Mouse (Mus musculus) cerebellum, adult 2 months (tissue): Measurements from ENCODE around the gene Orai1. TPM values are rescaled to one million over a fixed set of nuclear protein-coding genes. Genes with fewer than 3 reads are reported as not detected.

Experiments
- DNase-seq, 2 experiments: peaks; one replicate each; pipeline ENCODE4 v3.0.0; 2021
- H3K27ac ChIP-seq: fragments of 200-500 bp; 2 replicates; pipeline ENCODE4 v1.5.1; 2012; ENCODE audit warnings: low read length, control low read depth, inconsistent platforms; ENCODE audit not compliant: insufficient read depth
- H3K27me3 ChIP-seq: fragments of 200-500 bp; 2 replicates; pipeline ENCODE4 v1.6.1; 2012; ENCODE audit warnings: inconsistent platforms, mild to moderate bottlenecking, low read length, moderate library complexity; ENCODE audit not compliant: control insufficient read depth, insufficient read depth
- H3K4me1 ChIP-seq: fragments of 200-500 bp; 2 replicates; pipeline ENCODE4 v1.6.1; 2011; ENCODE audit warnings: low read length; ENCODE audit not compliant: control insufficient read depth, insufficient read depth
- H3K4me3 ChIP-seq: fragments of 200-500 bp; replicated peaks from 2 replicates; pipeline ENCODE3; 2011; ENCODE audit warnings: mild to moderate bottlenecking, low read depth, low read length, control low read depth; ENCODE audit not compliant: insufficient read depth
- CTCF ChIP-seq: fragments of 200-500 bp; IDR thresholded peaks from 2 replicates; pipeline ENCODE4 v1.5.1; 2011; ENCODE audit warnings: low read depth, mild to moderate bottlenecking, control low read depth, low read length, moderate library complexity, borderline replicate concordance; ENCODE audit not compliant: insufficient read depth
- POLR2A ChIP-seq: fragments of 200-500 bp; IDR thresholded peaks from 2 replicates; pipeline ENCODE4 v1.6.1; 2011; ENCODE audit warnings: low read length, control low read depth, borderline replicate concordance; ENCODE audit not compliant: insufficient read depth
- WGBS: fragments of 180-500 bp; shearing (Covaris S2); methylation state at CpG from one replicate; pipeline ENCODE4 v1.1.7; 2018; 5-methylcytosine and 5-hydroxymethylcytosine counted together
- polyA plus RNA-seq: library from polyadenylated mRNA; depleted of rRNA; stranded (reverse); fragments of >200 nt; gene quantifications from 2 replicates; pipeline ENCODE4 v1.2.3, GENCODE M21; 2012

Orai1 gene
- polyA plus RNA-seq, 1 experiment = 21.4 TPM

- H3K4me3 ChIP-seq = no peak overlapping the region
- TF ChIP-seq POLR2A (no peak), CTCF (no peak)
- peaks cover 4% of the 10 kb centered on the region for H3K4me1 ChIP-seq
- DNase-seq = no peak
- 76% methylated on average over 7 of the region's 7 CpGs for WGBS
- no peaks in the 10 kb centered on the region for H3K27me3 ChIP-seq
- H3K27ac ChIP-seq = no peak overlapping the region
Measured at GRCm38 (mm10) chr5:123029729-123030128, 14.9 kb downstream of the Orai1 start.

- Histone ChIP-seq H3K27ac (no peak overlapping the region), H3K27me3 (no peaks in the 10 kb centered on the region), H3K4me3 (no peak overlapping the region), H3K4me1 (peaks cover 6% of the 10 kb centered on the region)
- no peak for TF ChIP-seq POLR2A
- no peak for TF ChIP-seq CTCF
- no peak for DNase-seq
- 90% methylated on average over 3 of the region's 3 CpGs for WGBS
Measured at GRCm38 (mm10) chr5:123031312-123031711, 16.4 kb downstream of the Orai1 start.

DNA sequence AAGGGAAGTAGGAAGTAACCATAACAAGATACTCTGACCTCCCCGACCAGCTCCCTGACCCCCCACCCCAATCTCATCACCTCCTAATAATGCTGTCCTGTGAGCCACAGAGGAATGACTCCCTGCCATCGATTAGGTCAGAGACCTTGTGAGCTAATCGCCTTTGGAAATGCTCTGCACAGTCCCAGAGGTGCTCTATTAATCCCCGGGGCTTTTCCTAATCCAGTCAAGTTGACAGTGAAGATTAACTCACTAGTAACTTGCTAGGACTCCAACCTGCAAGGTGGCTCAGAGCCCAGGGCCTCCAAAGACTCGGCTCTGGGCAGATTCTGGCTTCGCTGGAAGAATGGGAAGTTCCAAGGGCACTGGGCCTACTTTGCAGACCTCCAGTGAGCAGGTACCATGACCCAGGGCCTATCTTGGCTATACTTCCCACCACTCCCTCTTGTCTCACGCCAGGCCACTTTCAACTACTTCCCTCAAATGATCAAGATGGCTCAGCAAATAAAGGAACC is 18.8 kb downstream of the Orai1 start:
- Histone ChIP-seq H3K4me1 (peaks cover 4% of the 10 kb centered on the region), H3K4me3 (no peak overlapping the region), H3K27me3 (no peaks in the 10 kb centered on the region), H3K27ac (no peak overlapping the region)
- 80% methylated on average over 7 of the region's 7 CpGs for WGBS
- TF ChIP-seq POLR2A (no peak), CTCF (no peak)
- no peak for DNase-seq

DNA sequence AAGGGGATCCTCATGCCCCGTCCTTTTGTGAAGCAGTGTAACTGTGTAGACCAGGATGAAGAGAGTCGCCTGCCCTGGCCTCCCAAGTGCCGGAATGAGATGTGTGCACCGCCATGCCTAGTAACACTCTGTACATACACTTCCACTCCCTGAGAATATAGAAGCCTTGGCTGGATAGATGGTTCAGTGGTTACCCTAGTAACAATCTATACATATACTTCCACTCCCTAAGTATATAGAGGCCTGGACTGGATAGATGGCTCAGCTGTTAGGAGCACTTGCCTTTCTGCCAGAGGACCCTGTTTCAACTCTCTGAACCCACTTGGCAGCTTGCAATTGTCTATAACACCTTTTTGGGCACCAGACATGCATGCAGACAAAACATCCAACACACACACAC is 20.2 kb downstream of the Orai1 start:
- H3K27ac ChIP-seq = no peak overlapping the region
- H3K27me3 ChIP-seq = no peaks in the 10 kb centered on the region
- no peak for DNase-seq
- WGBS = 89% methylated on average over 4 of the region's 4 CpGs
- no peak overlapping the region for H3K4me3 ChIP-seq
- H3K4me1 ChIP-seq = peaks cover 4% of the 10 kb centered on the region
- TF ChIP-seq POLR2A (no peak), CTCF (no peak)

GRCm38 (mm10) chr5:123035564-123035963 is 20.7 kb downstream of the Orai1 start:
- H3K27me3 ChIP-seq = no peaks in the 10 kb centered on the region
- no peak for TF ChIP-seq POLR2A
- TF ChIP-seq CTCF = no peak
- H3K27ac ChIP-seq = no peak overlapping the region
- peaks cover 4% of the 10 kb centered on the region for H3K4me1 ChIP-seq
- WGBS = 15% methylated on average over 6 of the region's 6 CpGs
- peak; percentile 33 to 35 for DNase-seq
- H3K4me3 ChIP-seq = no peak overlapping the region

GRCm38 (mm10) chr5:123038115-123038514 is 23.2 kb downstream of the Orai1 start:
- no peak for DNase-seq
- Histone ChIP-seq H3K4me3 (no peak overlapping the region), H3K4me1 (peaks cover 4% of the 10 kb centered on the region), H3K27ac (no peak overlapping the region), H3K27me3 (no peaks in the 10 kb centered on the region)
- 79% methylated on average over 5 of the region's 5 CpGs for WGBS
- TF ChIP-seq CTCF (no peak), POLR2A (no peak)

DNA sequence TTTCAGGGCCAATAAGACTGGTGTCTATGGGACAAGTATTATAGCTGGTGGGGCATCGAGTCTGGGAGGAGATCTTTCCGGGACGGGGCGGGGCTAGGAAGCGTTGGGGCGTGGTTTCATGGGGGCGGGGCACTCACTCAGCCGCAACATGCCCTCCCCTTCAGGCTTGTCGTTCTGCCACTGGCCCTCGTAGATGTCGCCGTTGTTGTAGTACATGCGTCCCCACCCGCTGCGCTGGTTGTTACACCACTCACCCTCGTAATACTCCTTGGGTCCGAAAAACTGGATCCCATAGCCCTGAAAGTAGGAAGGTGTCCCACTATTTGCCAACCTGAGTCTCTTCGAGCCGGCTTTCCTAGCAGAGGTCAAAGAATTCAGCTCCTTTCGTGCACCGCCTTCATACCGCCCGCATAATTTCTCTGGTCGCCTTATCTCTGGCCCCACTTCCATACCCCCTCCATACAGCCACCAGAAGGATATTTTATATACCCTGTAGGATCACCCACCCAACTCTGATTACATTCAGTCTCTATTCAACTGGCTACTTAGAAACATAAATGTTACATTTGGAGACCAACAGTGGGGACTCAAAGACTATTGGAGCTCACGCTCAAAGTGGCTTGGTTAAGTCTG is 24.4 kb downstream of the Orai1 start:
- peak in 1 of 2 experiments; percentile 25 for DNase-seq
- peak overlapping the region; percentile 13 for H3K4me3 ChIP-seq
- no peak for TF ChIP-seq POLR2A
- no peak for TF ChIP-seq CTCF
- WGBS = 13% methylated on average over 25 of the region's 25 CpGs
- H3K4me1 ChIP-seq = peaks cover 4% of the 10 kb centered on the region
- no peaks in the 10 kb centered on the region for H3K27me3 ChIP-seq
- no peak overlapping the region for H3K27ac ChIP-seq

DNA sequence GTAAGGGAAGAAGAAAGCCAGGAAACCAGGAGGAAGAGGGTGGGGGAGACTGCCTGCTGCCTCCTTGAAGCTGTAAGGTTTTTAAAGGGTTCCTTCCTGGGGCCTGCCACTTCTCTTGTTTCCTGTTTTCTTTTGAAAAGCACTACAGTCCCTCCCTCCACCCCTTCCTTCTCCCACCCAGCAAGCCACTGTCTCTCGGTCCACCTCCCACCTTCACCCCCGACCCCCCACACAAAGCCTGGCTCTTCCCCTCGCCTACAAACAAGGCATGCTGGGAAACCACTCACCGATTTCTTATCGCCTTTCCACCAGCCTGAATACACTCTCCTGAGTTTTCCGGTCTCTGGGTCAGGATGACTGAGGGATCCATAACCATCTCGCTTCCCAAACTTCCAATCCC is 25.9 kb downstream of the Orai1 start:
- TF ChIP-seq POLR2A = no peak
- TF ChIP-seq CTCF = no peak
- DNase-seq = no peak
- Histone ChIP-seq H3K27ac (no peak overlapping the region), H3K4me3 (no peak overlapping the region), H3K4me1 (no peaks in the 10 kb centered on the region; the same call in 1 of the 2 replicates), H3K27me3 (no peaks in the 10 kb centered on the region)
- WGBS = 59% methylated on average over 7 of the region's 7 CpGs
